Mouse (Mus musculus) limb, embryonic 13.5 days (tissue): ENCODE measurements around the gene Slc27a1. TPM values are rescaled to one million over a fixed set of nuclear protein-coding genes. Genes with fewer than 3 reads are reported as not detected.

ENCODE experiments used
- ATAC-seq: fragments of 200-750 bp; cut with Nextera tagmentation; 2 replicates; pipeline ENCODE4 v1.8.0; 2017; ENCODE audit warnings: low read depth, moderate number of reproducible peaks, moderate TSS enrichment; ENCODE audit not compliant: low FRiP score
- H3K27ac ChIP-seq: fragments of 300-500 bp; sonication (generic); 2 replicates; pipeline ENCODE4 v1.5.1; 2015; ENCODE audit warnings: inconsistent platforms, mild to moderate bottlenecking, moderate library complexity
- H3K27me3 ChIP-seq: fragments of 300-500 bp; sonication (generic); 2 replicates; pipeline ENCODE4 v1.6.1; 2015; ENCODE audit warnings: mild to moderate bottlenecking, inconsistent platforms
- H3K36me3 ChIP-seq: fragments of 300-500 bp; sonication (generic); 2 replicates; pipeline ENCODE4 v1.6.1; 2015; ENCODE audit warnings: inconsistent platforms, mild to moderate bottlenecking, moderate library complexity
- H3K4me1 ChIP-seq: fragments of 300-500 bp; sonication (generic); 2 replicates; pipeline ENCODE4 v1.6.1; 2015; ENCODE audit warnings: inconsistent platforms
- H3K4me2 ChIP-seq: fragments of 300-500 bp; sonication (generic); replicated peaks from 2 replicates; pipeline ENCODE4 v1.6.1; 2015; ENCODE audit warnings: inconsistent platforms, mild to moderate bottlenecking, moderate library complexity
- H3K4me3 ChIP-seq: fragments of 300-500 bp; sonication (generic); 2 replicates; pipeline ENCODE4 v1.5.1; 2015; ENCODE audit warnings: moderate library complexity, mild to moderate bottlenecking, inconsistent platforms
- H3K9ac ChIP-seq: fragments of 300-500 bp; sonication (generic); 2 replicates; pipeline ENCODE4 v1.6.1; 2015; ENCODE audit warnings: mild to moderate bottlenecking, inconsistent platforms
- H3K9me3 ChIP-seq: fragments of 300-500 bp; sonication (generic); 2 replicates; pipeline ENCODE4 v1.6.1; 2016; ENCODE audit warnings: inconsistent platforms
- WGBS: fragments of 180-500 bp; shearing (Covaris S2); methylation state at CpG from one replicate; pipeline ENCODE4 v1.1.7; 2015; 5-methylcytosine and 5-hydroxymethylcytosine counted together
- microRNA-seq: library from miRNA; unstranded; fragments of <30 nt; microRNA quantifications from one replicate; pipeline ENCODE4, GENCODE M21; 2016
- polyA plus RNA-seq: library from polyadenylated mRNA; unstranded; fragments of >200 nt; fragmentation: Nextera tagmentation; extraction: Ambion mirVana; gene quantifications from 2 replicates; pipeline ENCODE4 v1.2.1, GENCODE M21; 2015

Slc27a1 gene
- polyA plus RNA-seq, 1 experiment from 2014 or later: 52.3 TPM

- H3K36me3 ChIP-seq: peaks cover 6% of the 10 kb centered on the region
- no peak for ATAC-seq
- no peak overlapping the region for H3K4me3 ChIP-seq
- no peak overlapping the region for H3K4me2 ChIP-seq
- 87% methylated on average over 6 of the region's 6 CpGs for WGBS
- peaks cover 61% of the 10 kb centered on the region for H3K27me3 ChIP-seq
- no peak overlapping the region for H3K9ac ChIP-seq
- H3K9me3 ChIP-seq: peaks cover 9% of the 10 kb centered on the region
- no peak overlapping the region for H3K27ac ChIP-seq
- H3K4me1 ChIP-seq: peaks cover 37% of the 10 kb centered on the region
Observed at GRCm38 (mm10) chr8:71630761-71631160, 62.1 kb downstream of the Slc27a1 start.

GRCm38 (mm10) chr8:71631897-71632296 lies 63.2 kb downstream of the Slc27a1 start:
- Histone ChIP-seq H3K9ac (no peak overlapping the region), H3K27me3 (peaks cover 70% of the 10 kb centered on the region), H3K4me3 (no peak overlapping the region), H3K4me1 (peaks cover 37% of the 10 kb centered on the region), H3K4me2 (no peak overlapping the region), H3K9me3 (peaks cover 9% of the 10 kb centered on the region), H3K27ac (no peak overlapping the region), H3K36me3 (no peaks in the 10 kb centered on the region)
- no peak for ATAC-seq
- 69% methylated on average over 2 of the region's 2 CpGs for WGBS

DNA sequence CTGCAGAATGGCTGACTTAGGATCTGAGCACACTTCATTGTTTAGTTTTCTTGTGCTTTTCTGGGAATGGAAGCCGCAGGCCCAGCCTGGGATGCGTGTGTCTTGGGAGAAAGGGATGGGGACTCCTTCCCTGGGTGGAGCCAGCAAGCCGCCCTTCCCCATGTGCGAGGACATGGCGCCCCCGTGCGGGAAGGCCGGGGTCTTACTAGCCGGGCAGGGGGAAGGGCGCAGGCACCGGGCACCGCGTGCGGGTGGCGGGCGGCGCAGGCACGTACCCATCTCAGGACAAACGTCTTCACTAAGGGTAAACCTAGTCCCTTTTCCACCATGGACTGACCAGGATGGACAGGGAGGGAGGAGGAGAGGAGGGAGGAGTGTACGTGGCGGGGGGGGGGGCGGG lies 64.5 kb downstream of the Slc27a1 start:
- no peak overlapping the region for H3K27ac ChIP-seq
- ATAC-seq: no peak
- H3K4me1 ChIP-seq: peaks cover 29% of the 10 kb centered on the region
- peaks cover 71% of the 10 kb centered on the region for H3K27me3 ChIP-seq
- H3K9me3 ChIP-seq: peaks cover 9% of the 10 kb centered on the region
- H3K9ac ChIP-seq: no peak overlapping the region
- no peaks in the 10 kb centered on the region for H3K36me3 ChIP-seq
- H3K4me2 ChIP-seq: no peak overlapping the region; the same call in 1 of the 2 replicates
- WGBS: 13% methylated on average over 18 of the region's 22 CpGs
- H3K4me3 ChIP-seq: no peak overlapping the region

DNA sequence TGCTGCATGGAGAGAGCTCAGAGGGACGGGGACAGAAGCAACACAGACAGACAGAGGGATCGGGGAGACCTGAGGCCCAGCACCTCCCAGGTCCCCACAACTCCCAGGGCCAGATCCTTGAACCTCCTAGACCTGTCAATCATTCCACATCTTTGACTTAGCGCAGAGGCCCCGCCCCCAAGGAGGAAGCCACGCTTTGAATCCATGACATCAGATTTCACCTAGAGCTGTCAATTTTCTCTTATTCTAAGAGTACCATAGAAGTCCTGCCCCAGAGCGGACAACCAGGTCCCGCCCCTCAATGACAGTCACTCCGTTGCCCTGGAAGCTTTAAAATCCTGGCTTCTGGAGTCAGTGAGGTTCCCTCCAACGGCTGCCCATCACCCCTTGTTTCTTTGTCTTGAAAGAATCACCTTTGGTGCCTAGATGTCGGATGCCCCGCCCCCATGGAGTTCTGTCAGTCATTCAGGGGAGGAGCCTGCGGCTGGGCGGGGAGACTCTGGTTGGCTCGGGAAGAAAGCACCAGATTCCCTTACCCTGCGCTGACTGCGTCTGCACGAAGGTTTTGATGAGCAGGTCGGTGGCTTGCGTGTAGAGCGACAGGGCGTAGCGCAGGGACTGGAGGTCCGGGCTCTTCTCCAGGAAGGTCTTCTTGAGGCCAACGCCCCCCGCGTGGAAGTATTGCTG lies 65.4 kb downstream of the Slc27a1 start:
- peaks cover 9% of the 10 kb centered on the region for H3K9me3 ChIP-seq
- WGBS: 2% methylated on average over 26 of the region's 26 CpGs
- peak overlapping the region; percentile 60 for H3K4me2 ChIP-seq
- peaks cover 79% of the 10 kb centered on the region for H3K27me3 ChIP-seq
- peak overlapping the region; percentile 28 for H3K4me3 ChIP-seq
- ATAC-seq: 0 out of 2 replicates have a peak, but pooled peaks have one; percentile 25
- H3K27ac ChIP-seq: no peak overlapping the region
- H3K4me1 ChIP-seq: peaks cover 21% of the 10 kb centered on the region
- peak overlapping the region; percentile 45; the same call in 1 of the 2 replicates for H3K9ac ChIP-seq
- H3K36me3 ChIP-seq: no peaks in the 10 kb centered on the region

Small RNAs within 50 kb of the gene (microRNA-seq; reads per million reads assigned to microRNA genes)
- gene Mir6769b: not detected

Other genes starting within 250 kb of the Slc27a1 start
- 108 and 110 TPM in 2 replicates for gene Use1, start 202.0 kb upstream of the Slc27a1 start, polyA plus RNA-seq
- 3.1 and 4.1 TPM in 2 replicates for gene Ocel1, start 197.6 kb upstream of the Slc27a1 start, polyA plus RNA-seq
- 38.2 and 43.7 TPM in 2 replicates for gene Nr2f6, start 186.9 kb upstream of the Slc27a1 start, polyA plus RNA-seq
- 8.1 and 8.2 TPM in 2 replicates for gene Ushbp1, start 173.1 kb upstream of the Slc27a1 start, polyA plus RNA-seq
- 93.1 and 99.7 TPM in 2 replicates for gene Babam1, start 172.0 kb upstream of the Slc27a1 start, polyA plus RNA-seq
- gene Ankle1, start 162.9 kb upstream of the Slc27a1 start, polyA plus RNA-seq: 40.7 and 41.9 TPM in 2 replicates
- gene Abhd8, start 105.2 kb upstream of the Slc27a1 start, polyA plus RNA-seq: 75.2 and 75.7 TPM in 2 replicates
- 151 and 152 TPM in 2 replicates for gene Mrpl34, start 103.9 kb upstream of the Slc27a1 start, polyA plus RNA-seq
- gene Dda1, start 99.7 kb upstream of the Slc27a1 start, polyA plus RNA-seq: 98.8 and 105 TPM in 2 replicates
- gene Ano8, start 82.9 kb upstream of the Slc27a1 start, polyA plus RNA-seq: 1.5 and 1.7 TPM in 2 replicates
- 23.6 and 25.0 TPM in 2 replicates for gene Gtpbp3, start 80.8 kb upstream of the Slc27a1 start, polyA plus RNA-seq
- 58.5 and 59.4 TPM in 2 replicates for gene Plvap, start 57.1 kb upstream of the Slc27a1 start, polyA plus RNA-seq
- 0.41 and 0.78 TPM in 2 replicates for gene Ccdc194, start 43.2 kb upstream of the Slc27a1 start, polyA plus RNA-seq
- gene Bst2, start 31.4 kb upstream of the Slc27a1 start, polyA plus RNA-seq: 21.0 and 22.3 TPM in 2 replicates
- gene Mvb12a, start 26.0 kb upstream of the Slc27a1 start, polyA plus RNA-seq: 80.7 and 83.6 TPM in 2 replicates
- 0.27 and 0.64 TPM in 2 replicates for gene Tmem221, start 10.0 kb upstream of the Slc27a1 start, polyA plus RNA-seq
- gene Nxnl1, start 2.3 kb upstream of the Slc27a1 start, polyA plus RNA-seq: not detected in 2 replicates
- 210 and 212 TPM in 2 replicates for gene Pgls, start 23.3 kb downstream of the Slc27a1 start, polyA plus RNA-seq
- 4.0 and 5.7 TPM in 2 replicates for gene Fam129c, start 28.8 kb downstream of the Slc27a1 start, polyA plus RNA-seq
- gene Colgalt1, start 42.1 kb downstream of the Slc27a1 start, polyA plus RNA-seq: 85.6 and 87.6 TPM in 2 replicates
- 0.75 and 0.77 TPM in 2 replicates for gene Unc13a, start 102.9 kb downstream of the Slc27a1 start, polyA plus RNA-seq
- gene Jak3, start 107.4 kb downstream of the Slc27a1 start, polyA plus RNA-seq: 3.4 and 4.2 TPM in 2 replicates
- gene Insl3, start 120.3 kb downstream of the Slc27a1 start, polyA plus RNA-seq: 0.48 and 0.55 TPM in 2 replicates
- gene B3gnt3, start 132.9 kb downstream of the Slc27a1 start, polyA plus RNA-seq: 0.77 and 0.92 TPM in 2 replicates
- 4.0 and 4.8 TPM in 2 replicates for gene Fcho1, start 156.8 kb downstream of the Slc27a1 start, polyA plus RNA-seq